Mouse (Mus musculus) adrenal gland, postnatal 25 days (tissue): ENCODE results near the gene Nfatc2. TPM values are rescaled to one million over a fixed set of nuclear protein-coding genes. Genes with fewer than 3 reads are reported as not detected.

Experiments
- DNase-seq: peaks from one replicate; pipeline ENCODE4 v3.0.0; 2021; ENCODE audit warnings: mixed read lengths
- total RNA-seq: library from RNA; stranded (reverse); gene quantifications from 2 replicates; pipeline ENCODE4 v1.2.3, GENCODE M21; 2021

Gene Nfatc2
- total RNA-seq, 1 experiment from 2014 or later, result 4.1 TPM

DNA sequence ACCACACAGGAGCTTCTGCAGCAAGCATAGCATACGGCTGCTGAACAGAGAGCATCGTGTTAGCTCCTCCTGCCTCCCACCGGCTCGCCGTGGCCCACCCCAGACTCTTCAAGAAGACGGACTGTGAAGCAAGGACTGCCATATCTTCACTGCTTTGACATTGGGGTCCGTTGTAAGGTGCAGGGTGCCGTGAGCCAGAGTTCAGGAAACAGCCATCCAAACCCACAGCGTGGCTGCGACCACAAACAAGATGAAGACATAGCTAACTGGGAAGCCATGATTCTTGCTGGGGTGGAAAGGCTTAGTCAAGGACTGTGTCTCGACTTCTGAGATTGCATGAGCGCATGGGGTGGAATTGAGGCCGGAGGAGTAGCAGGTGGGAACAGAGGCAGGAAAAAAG is 111.5 kb downstream of the Nfatc2 start:
- DNase-seq, result no peak

DNA sequence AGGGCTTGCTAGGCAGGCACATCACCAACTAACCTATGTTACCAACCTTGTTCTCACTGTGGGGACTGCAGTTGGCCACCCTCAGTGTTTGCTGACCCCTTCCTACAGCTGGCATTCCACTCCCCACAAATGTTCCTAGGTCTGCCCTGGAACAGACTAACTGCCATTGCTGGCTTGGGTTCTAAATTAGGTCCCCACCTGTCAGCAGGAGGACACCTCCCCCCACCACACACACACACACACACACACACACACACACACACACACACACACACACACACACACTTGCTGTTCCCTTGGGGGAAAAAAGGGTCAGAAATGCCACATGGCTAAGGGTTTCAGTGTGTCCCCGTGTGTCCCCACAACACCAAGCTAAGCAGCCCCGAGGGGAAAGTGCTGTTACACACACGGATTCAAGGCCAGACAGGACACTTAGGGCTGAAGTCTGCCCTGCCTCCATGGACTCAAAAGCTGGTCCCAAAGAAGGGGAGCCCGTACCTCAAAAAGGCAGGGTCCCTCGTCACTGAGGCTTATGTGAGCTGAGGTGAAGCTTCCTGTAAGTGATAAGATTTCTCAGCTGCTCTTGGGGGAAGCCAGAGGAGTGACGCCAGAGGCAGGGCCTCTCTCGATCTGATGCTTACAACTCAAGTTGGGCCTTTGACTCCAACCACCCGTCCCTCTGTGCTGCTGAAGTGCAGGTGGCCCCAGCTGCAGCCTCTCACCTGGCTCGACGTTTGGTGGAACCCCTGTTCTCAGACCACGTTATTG is 113.1 kb downstream of the Nfatc2 start:
- no peak for DNase-seq

DNA sequence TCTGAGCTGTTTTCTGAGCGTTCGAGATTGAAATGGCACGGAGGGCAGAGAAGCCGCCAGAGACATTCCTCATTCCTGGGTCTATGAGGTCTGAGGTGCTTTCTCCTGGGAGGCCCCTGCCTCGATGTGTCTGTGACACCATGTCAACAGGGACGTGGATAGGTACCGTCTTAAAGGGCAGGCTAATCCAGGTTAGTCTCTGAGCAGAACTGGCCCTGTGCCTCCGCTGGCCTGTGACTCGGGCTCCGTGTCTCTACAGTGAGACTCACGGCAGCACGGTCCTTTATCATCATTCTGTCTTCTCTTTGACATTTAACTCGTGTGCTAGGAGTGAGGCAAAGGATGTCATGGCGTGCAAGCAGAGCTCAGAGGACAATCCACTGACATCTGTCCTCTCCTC is 120.3 kb downstream of the Nfatc2 start:
- no peak for DNase-seq

DNA sequence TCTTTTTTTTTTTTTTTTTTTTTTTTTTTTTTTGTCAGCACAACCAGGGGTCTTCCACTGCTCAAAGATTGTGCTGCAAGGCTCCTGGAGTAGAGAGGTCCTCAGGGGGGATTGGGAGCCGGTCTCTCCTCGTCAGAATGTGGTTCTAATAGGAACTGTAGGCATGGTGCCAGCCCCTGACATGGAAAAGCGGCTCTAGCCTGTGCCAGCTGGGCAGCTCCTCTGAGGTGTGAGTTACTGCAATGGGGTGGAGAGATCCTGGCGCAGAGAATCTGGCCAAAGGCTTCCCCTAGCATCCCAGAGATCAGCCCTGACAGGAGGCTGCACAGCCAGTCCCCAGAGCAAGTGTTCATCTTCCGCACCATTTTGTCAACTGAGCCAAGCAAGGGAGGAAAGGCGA is 120.8 kb downstream of the Nfatc2 start:
- no peak for DNase-seq

DNA sequence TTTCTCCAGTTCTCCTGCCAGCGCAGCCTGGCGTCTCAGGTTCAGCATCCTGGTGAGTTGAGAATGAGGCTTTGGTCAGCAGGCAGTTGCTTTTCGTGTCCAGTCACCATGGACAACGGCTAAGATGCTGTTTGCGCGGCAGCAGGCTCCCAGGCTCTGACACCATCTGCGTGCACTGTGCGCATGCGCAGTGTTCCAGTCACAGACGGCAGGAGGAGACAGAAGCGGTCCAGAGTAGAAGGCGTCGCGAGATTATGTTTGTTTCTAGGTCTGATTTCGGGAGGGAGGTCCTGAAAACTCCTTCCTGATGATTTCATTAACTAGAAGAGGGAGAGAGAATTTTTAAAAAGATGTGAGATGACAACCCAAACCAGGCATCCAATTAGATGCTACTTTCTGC is 121.5 kb downstream of the Nfatc2 start:
- no peak for DNase-seq

DNA sequence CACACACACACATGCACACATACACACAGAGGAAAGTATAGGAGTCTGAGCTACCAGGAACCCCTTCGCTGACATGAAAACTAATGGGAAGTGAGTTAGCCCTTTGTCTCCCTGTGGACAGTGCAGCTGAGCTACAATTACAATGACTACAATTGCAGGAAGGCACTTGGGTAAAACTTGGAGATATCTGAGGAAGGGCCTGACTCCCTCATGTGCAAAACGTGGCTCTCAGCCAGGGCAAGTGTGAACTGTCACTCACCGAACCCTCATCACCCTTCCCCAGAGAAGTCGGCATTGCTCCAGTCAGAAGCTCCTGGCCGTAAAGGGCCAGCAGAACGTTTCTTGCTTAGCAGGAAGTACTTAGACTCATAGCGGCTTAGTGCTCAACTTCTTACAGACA is 123.0 kb downstream of the Nfatc2 start:
- DNase-seq, result no peak

DNA sequence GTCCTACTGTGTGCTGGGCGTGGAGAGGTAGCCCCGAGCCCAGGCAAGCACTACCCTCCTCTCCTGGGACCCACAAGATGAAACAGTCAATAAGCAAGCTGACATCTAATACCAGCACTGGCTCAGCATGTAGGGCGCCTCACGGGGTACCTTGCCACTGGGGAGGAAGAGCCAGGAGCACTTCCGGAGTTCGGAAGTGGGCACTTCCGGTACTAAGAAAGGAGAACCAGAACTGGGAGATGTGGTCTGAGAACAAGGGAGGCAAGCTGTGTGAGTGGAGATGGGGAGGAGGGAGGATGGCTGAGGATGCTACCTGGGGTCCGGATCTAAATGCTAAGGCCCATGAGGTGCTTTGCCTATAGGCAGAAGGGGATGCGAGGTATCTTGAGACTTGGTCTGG is 128.0 kb downstream of the Nfatc2 start:
- no peak for DNase-seq

DNA sequence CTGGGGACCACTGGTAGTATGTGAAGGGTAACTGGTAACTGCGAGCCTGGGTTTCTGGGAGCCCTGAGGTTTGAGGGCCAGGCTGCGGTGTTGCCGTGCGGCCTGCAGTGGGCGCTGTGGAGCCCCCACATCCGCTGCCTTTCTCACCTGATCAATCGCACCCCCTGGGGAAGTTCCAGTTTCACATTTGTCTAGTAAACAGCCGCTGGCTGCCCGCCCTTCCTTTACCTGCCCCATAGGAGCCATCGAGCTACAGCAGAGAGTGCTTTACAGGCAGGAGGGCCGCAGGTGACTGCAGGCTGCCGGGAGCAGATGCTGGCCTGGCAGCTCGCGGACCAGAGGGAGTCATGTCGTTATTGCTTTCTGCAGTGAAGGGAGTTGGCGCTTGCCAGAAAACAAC is 128.6 kb downstream of the Nfatc2 start:
- DNase-seq, result peak; percentile 58

DNA sequence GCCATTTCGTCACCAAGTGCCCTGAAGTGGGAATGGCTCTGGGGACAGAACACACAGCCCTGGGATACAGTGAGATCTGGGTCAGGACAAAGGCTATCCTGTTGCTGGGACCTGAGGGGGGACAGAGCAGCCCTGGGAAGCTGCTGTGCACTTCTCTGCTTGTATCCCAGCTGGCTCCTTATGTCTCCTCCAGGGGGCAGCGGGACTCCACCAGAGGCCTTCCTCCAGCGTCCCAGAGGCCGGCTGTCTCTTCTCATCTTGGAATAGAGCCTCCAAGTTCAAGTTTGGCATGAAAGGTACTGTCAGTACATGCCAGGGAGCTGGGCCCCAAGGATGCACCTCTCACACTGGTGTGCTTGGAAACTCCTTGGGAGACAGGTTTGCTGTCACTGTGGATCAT is 132.4 kb downstream of the Nfatc2 start:
- DNase-seq, result peak; percentile 75

DNA sequence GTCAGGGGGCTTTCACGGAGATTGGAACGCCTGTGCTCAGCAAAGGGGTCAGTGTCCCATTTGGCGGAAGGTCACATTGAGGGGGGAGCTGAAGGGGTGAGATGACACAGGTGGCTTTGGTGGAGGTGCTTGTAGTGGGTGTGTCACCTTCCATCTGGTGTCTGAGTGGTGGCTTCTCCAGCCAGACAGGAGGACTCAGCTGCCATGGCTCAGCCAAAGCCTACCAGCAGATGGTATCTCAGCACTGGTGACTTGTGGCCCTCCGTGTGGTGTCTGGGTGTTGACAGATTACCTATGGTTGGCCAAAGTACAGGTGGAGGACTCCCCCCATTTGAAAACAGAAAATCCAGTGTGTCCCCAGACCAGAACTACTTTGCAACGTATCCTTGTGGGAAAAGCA is 134.3 kb downstream of the Nfatc2 start:
- DNase-seq, result no peak

DNA sequence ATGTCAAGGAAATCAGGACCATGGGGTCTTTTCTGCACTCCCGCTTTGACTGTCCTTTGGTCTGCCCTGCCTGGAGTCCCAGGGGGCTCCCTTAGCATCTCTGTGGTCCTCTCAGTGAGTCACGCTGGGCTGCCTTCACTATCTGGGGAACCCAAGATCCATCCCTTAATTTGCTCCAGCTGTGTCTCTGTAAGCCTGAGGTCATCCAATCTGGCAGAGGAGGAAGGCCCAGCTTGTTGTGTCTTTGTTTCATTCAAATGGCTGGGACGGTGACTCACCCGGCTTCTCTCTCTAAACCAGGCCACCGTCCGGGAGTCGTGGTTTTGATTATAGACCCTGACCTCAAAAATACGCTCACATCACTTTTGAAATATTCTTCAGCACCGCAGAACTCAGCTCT is 135.4 kb downstream of the Nfatc2 start:
- peak; percentile 61 for DNase-seq

DNA sequence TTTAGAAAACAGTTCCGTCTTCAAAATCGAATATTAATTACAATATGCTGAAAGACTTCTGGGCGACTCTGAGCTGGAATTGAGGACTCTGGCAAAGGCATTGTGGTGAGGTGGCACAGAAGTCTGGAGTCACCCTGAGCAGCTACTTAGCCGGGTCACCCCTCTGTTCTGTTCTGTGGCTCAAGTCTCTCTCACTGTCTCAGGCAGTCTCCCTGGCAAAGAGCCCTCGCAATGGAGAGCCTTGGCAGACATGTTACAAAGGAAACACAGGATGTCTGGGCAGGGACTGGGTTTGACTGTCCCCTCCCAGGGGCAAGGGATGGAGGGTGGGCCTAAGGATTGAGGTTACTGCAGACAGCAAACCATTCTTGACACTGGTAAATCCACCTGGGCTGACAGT is 135.8 kb downstream of the Nfatc2 start:
- DNase-seq, result no peak

DNA sequence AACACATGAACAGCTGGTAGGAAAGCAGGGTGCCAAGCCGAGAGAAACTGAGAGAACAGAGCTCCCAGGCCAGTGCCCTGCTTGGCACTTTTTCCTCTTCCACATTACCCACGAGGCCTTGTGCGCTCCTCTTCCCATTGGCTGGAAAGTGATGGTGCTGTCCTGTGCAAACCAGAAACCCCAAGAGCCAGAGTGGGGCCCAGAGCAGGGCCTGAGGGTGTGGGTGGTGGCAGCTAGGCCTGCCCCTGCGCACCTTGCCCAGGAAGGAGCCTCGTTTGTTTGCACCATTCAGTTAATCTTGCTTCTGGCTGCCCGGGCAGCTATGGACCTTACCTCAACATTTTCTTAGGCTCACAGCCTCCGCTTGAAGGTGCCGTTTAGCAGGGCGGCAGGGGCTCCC is 139.6 kb downstream of the Nfatc2 start:
- no peak for DNase-seq

DNA sequence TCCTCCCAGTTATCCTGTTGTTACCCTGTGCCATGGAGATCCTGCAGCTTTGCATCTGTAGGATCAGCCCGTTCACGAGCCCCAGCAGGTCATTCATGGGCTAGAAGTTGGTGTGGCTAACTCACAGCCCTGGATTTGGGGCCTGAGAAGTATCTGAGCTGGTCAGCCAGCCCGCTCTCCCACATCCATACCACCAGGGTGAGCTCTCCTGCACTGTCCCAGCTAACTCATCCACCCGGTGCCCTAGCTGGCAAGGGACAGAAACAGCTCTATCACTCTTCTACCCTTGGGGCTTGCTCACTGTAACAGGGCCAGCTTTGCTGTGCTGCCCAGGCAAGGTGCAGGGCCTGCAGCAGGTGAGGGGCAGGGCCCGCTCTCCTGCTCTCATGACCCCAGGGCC is 141.8 kb downstream of the Nfatc2 start:
- DNase-seq, result no peak

DNA sequence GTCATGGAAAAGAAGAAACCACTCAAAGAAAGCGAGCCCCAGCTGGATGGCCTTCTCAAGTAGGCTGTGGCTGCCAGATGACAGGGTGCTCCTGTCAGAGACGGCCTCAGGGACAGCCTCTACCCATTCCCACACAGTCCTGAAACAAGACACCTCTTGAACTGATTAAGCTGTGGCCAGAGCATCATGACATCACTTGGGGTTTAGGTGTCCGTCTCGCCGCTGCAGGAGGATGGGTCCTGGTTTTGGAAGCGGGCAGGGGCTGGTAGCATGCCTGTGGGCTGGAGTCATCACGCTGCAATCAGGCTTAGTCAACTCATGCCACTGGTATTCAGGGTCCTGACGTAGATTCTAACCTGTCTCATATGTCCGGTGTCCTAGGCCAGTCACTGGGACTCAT is 142.9 kb downstream of the Nfatc2 start:
- no peak for DNase-seq

DNA sequence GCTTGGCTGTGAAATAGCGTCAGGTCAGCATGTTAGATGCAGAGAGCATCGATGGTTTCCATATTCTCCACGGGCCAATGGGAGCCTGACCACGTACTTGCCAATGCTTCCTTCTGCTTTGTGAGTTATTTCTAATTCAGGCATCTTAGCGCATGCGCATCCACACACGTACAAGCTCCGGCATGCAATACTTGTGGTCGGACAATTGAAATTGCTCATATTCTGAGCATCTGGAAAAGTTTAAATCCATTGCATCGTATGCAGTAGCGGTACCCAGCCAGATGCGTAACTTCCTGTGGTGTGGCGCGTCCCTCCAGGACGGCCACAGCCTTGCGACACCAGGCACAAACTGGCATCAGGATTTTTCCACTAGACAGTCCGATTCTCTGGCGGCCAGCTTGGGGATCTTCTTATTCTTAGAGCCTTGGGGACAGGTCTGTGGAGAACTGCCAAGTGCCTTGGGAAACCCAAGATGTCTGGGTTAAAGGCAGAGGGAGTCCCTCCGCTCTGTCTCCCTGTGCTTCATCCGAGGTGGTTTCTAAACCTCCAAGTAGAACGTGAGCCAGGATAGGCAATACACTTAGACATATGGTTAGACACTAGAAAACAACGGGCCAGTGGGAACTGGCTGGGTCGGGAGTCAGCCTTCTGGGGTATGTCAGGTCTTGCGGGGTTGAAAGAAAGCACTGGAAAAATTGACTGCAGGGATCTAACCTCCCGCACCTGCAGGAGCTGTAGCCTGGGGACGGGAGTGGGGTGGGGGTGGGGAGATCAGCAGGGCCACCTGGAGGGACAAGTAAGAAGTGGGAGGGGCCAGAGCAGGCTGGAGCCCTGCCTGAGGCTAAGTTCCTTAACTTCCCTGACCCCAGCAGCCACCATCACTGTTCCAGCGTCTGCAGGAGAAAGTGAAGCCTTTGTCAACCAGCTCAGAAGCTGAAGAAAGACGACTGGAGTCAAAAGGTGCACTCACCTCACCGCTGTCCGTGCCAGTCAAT is 149.4 kb downstream of the Nfatc2 start:
- DNase-seq, result no peak

DNA sequence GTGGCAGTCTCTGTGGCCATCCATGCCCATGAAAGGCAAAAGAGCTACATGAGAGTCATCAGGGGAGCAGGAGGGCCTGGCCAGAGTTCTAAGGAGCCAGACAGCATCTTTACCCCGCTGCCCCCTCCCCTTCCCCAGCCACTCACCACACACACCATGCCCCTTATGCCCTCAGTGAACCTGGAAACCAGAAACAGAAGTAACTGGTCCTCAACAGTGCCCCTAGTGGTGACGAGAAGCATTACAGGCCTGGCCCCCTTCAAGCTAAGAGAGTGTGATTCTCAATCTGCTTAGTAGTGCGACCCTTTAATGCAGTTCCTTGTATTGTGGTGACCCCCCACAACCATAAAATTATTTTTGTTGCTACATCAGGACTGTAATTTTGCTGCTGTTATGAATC is 150.5 kb downstream of the Nfatc2 start:
- peak; percentile 13 for DNase-seq

DNA sequence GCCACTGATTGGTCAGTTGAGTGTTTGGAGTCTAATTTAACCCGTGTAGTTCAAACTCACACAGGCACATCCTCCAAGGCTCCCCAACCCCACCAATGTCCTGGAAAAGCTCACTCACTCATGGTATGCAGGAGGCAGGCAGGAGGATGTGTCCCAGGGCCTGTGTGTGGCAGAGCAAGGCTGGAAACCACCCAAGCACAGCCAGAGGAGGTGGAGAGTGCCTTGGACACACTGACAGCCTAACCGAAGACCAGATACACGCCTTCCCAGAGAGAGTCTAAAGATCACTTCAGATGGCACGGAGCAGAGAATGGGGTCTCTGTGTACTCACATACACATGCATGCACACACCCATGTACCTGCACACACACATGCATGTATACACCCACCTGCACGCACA is 153.4 kb downstream of the Nfatc2 start:
- no peak for DNase-seq

DNA sequence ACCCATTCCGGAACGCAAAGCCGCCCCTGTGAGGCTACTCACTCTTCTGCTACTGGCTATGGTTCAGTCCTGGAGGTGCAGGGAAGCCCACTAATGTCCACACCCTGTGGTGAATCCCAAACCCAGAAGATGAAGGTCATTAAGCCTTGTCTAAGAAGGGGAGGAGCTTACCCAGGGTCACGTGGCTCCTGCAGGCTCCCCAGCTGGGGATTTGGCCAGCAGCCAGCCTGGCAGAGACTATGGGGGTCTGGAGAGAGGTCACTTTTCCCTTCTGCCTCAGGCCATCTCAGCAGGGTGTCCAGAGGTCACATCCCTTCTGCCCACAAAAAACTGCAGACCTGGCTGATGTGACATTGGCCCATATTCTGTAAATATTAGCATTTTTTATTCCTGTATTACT is 153.9 kb downstream of the Nfatc2 start:
- DNase-seq, result no peak

DNA sequence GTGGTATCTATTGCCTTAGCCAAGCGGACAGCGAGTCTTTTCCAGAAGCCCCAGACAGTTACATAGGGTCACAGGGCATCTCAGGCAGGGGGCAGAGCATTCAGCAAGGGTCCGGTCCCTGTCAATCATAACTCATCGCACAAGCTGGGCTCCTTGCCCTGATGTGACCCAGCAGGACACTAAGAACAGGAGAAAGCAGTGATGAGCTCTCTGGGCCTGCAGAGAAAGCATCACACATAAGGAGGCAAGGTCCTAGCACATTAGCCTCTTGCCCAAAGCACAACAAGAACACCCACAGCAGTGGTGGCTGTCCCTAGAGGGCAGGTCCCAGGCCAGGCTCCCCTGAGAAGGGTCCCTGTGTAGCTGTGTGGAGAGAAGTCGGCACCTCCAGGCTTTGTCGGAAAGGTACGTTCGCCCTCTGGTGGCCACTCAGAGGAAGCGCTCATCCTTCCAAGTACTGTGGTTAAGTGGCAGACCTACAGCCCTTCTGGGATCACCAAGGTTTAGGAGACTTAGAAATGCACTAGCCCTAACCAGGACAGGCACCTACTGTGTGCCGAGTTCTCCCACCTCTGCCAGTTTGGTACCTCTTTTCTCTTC is 156.1 kb downstream of the Nfatc2 start:
- DNase-seq, result peak; percentile 67

DNA sequence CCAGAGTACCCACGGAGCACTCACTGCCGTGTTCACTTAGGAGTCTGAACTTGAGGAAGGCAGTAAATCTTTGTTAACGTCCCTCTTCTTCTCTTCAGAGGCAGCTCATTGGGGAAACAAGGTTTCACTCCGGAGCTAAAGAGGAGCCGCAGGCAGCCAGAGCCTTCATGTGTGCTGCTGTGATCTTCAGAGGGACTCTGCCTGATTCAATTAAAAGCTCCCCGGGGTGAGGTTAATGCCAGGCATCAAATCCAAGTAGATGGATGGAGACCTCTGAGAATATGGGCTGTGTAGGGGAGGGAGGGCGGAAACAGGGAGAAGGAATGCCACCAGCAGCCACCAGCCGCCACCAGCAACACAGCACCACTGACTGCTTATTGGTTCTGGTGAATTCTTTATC is 157.3 kb downstream of the Nfatc2 start:
- DNase-seq, result no peak

DNA sequence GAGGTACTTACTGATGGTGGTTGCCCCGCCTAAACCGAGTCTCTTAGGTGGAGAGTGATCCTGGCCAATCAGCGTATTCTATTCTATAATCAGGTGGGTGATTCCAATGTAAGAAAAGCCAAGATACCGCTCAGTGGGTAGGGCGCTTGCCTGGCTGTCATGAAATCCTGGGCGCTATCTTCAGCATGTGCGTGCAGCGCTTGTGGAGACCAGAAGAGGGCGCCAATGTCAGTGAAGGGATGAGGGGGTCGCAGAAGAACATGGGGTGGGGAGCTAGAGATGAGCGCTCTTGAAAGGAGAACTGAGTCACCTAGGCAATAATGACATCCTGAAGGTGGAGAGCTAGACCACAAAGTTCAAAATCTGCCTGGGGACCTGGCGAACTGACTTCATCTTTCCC is 160.0 kb downstream of the Nfatc2 start:
- no peak for DNase-seq

DNA sequence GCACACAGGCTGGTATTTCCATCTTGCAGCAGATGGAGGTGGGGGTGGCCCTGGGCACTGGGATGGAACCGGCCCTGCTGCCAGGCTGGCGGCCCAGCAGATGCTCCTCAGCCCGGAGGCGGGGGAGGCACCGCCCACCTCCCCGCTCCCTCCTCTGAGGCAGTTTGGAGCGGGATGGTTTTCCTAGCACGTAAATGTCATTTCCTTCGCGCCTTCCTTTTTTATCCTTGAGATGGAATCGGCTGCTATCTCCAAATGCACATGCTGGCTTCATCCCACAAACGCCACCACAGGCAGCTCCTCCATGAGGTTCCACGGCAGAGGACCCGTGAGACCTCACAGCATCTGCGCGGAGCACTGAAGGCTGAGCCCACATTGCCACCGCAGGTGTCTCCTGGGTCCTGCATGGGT is 160.5 kb downstream of the Nfatc2 start:
- no peak for DNase-seq
